In genomic region chr4:122884051-122884450, GRCm38 (mm10) we compare ENCODE assay signal across 9 mouse cellular contexts. TPM values are rescaled to one million over a fixed set of nuclear protein-coding genes. Genes with fewer than 3 reads are reported as not detected.
DNase-seq lines count a peak whose midpoint lies in the region; ATAC-seq and TF ChIP-seq lines count a peak whose summit lies in the region.
"Had no signal": no experiment of that assay in that cellular context is flagged by ENCODE, and none has a peak within 500 bp of the region (broad histone marks: within the 10 kb centered on the region; RNA-seq: fewer than 3 reads in every experiment).

No protein-coding gene starts in this region.

- WGBS in kidney, adult 2 months = 20% methylated on average over 2 of the region's 2 CpGs
- 75% methylated on average over 2 of the region's 2 CpGs for WGBS in hindbrain, embryonic 15.5 days
- WGBS in midbrain, embryonic 14.5 days = 78% methylated on average over 2 of the region's 2 CpGs

- H3K27ac ChIP-seq in kidney, adult 2 months (ENCODE audit: insufficient read depth, low read depth, low read length) = peak overlapping the region; percentile 24; the same call in 1 of the 2 replicates
- peak overlapping the region; percentile 88; the same call in 1 of the 2 replicates for H3K27ac ChIP-seq in brown adipose tissue, adult 24 weeks (replicated peaks; ENCODE audit: low read depth, low read length)
- H3K27ac ChIP-seq in hindbrain, embryonic 15.5 days (replicated peaks) = 0 out of 2 replicates have a peak overlapping the region, but pooled peaks have one; percentile 27
- no peak overlapping the region for H3K27ac ChIP-seq in midbrain, embryonic 14.5 days (replicated peaks; ENCODE audit: low read depth, low read length)

- H3K36me3 ChIP-seq in kidney, adult 2 months (ENCODE audit: control insufficient read depth, insufficient read depth, low read length) = no peaks in the 10 kb centered on the region
- H3K36me3 ChIP-seq in hindbrain, embryonic 15.5 days = no peaks in the 10 kb centered on the region
- no peaks in the 10 kb centered on the region for H3K36me3 ChIP-seq in midbrain, embryonic 14.5 days (ENCODE audit: control insufficient read depth, insufficient read depth, low read length)

- peaks cover 27% of the 10 kb centered on the region for H3K4me1 ChIP-seq in kidney, adult 2 months (ENCODE audit: control insufficient read depth, insufficient read depth, low read length)
- H3K4me1 ChIP-seq in brown adipose tissue, adult 24 weeks (ENCODE audit: control insufficient read depth, insufficient read depth, insufficient read length, low read length) = peaks cover 22% of the 10 kb centered on the region; the same call in 1 of the 2 replicates
- peaks cover 42% of the 10 kb centered on the region for H3K4me1 ChIP-seq in hindbrain, embryonic 15.5 days (replicated peaks)
- H3K4me1 ChIP-seq in midbrain, embryonic 14.5 days (ENCODE audit: control insufficient read depth, insufficient read depth, low read length) = peaks cover 22% of the 10 kb centered on the region

- H3K9me3 ChIP-seq in hindbrain, embryonic 15.5 days = no peaks in the 10 kb centered on the region
- H3K9me3 ChIP-seq in midbrain, embryonic 14.5 days (ENCODE audit: control insufficient read depth, low read length) = no peaks in the 10 kb centered on the region

- no peak for DNase-seq in kidney, adult 2 months
- no peak for DNase-seq in kidney, adult 8-10 months
- DNase-seq in midbrain, embryonic 14.5 days = no peak
- DNase-seq in thymus, postnatal 14 days = no peak
- no peak for DNase-seq in adrenal gland, postnatal 14 days
- DNase-seq in layer of hippocampus, adult 11-12 months (ENCODE audit: low spot score) = no peak

- no peak for ATAC-seq in hindbrain, embryonic 15.5 days (ENCODE audit: low FRiP score, low read depth)
- ATAC-seq in midbrain, embryonic 14.5 days (ENCODE audit: low FRiP score, low TSS enrichment) = no peak
- ATAC-seq: Patski had no signal

- H3K4me2 ChIP-seq in hindbrain, embryonic 15.5 days = peak overlapping the region; percentile 64
- H3K4me2 ChIP-seq in midbrain, embryonic 14.5 days (ENCODE audit: low read length) = peak overlapping the region; percentile 90

- peak overlapping the region; percentile 18; the same call in 1 of the 2 replicates for H3K4me3 ChIP-seq in kidney, adult 2 months (ENCODE audit: insufficient read depth, low read depth, low read length)
- peak overlapping the region; percentile 83 for H3K4me3 ChIP-seq in brown adipose tissue, adult 24 weeks (ENCODE audit: insufficient read depth, low read depth, low read length)
- peak overlapping the region; percentile 79 for H3K4me3 ChIP-seq in hindbrain, embryonic 15.5 days
- no peak overlapping the region for H3K4me3 ChIP-seq in midbrain, embryonic 14.5 days (replicated peaks; ENCODE audit: low read depth, low read length)

- TF ChIP-seq CTCF in kidney, adult 2 months (conservative IDR thresholded peaks at IDR 0.05; ENCODE audit: insufficient read depth, insufficient read length, low read depth, low read length) = no peak

- H3K9ac ChIP-seq in hindbrain, embryonic 15.5 days = 0 out of 2 replicates have a peak overlapping the region, but pooled peaks have one; percentile 22
- H3K9ac ChIP-seq in midbrain, embryonic 14.5 days (replicated peaks; ENCODE audit: low read length) = no peak overlapping the region

- no peak for TF ChIP-seq POLR2A in kidney, adult 2 months (IDR thresholded peaks at IDR 0.05; ENCODE audit: low read depth, low read length)

- H3K27me3 ChIP-seq in kidney, adult 2 months (replicated peaks; ENCODE audit: control insufficient read depth, insufficient read depth, low read length) = no peaks in the 10 kb centered on the region
- no peaks in the 10 kb centered on the region for H3K27me3 ChIP-seq in hindbrain, embryonic 15.5 days
- no peaks in the 10 kb centered on the region for H3K27me3 ChIP-seq in midbrain, embryonic 14.5 days (ENCODE audit: control insufficient read depth, insufficient read depth, low read length)
- H3K27me3 ChIP-seq: Patski had no signal

RNA-seq across cellular contexts. Expression of gene Cap1, which starts 1.8 kb away (rescaled TPM):
- polyA plus RNA-seq in kidney, adult 2 months (2012; rRNA removed) = 89.3 and 101 TPM in 2 replicates
- polyA plus RNA-seq in brown adipose tissue, adult 24 weeks (2012; ENCODE audit: insufficient read depth, insufficient read length, missing spikeins) = 53.9 and 54.1 TPM in 2 replicates
- polyA plus RNA-seq in hindbrain, embryonic 15.5 days (2015; fragmentation: Nextera tagmentation; extraction: Ambion mirVana) = 67.8 and 72.8 TPM in 2 replicates
- 52.2 and 72.8 TPM in 2 replicates for polyA plus RNA-seq in midbrain, embryonic 14.5 days (2014; fragmentation: Nextera tagmentation; extraction: Ambion mirVana)
- 125 and 139 TPM in 2 replicates for total RNA-seq in adrenal gland, postnatal 14 days (2021)

RNA-seq across cellular contexts. Expression of gene Ppt1, which starts 48.0 kb away (rescaled TPM):
- polyA plus RNA-seq in kidney, adult 2 months (2012; rRNA removed) = 61.2 and 67.7 TPM in 2 replicates
- polyA plus RNA-seq in brown adipose tissue, adult 24 weeks (2012; ENCODE audit: insufficient read depth, insufficient read length, missing spikeins) = 35.0 and 37.7 TPM in 2 replicates
- 88.8 and 93.6 TPM in 2 replicates for polyA plus RNA-seq in hindbrain, embryonic 15.5 days (2015; fragmentation: Nextera tagmentation; extraction: Ambion mirVana)
- polyA plus RNA-seq in midbrain, embryonic 14.5 days (2014; fragmentation: Nextera tagmentation; extraction: Ambion mirVana) = 66.1 and 74.7 TPM in 2 replicates
- 48.6 and 55.9 TPM in 2 replicates for total RNA-seq in adrenal gland, postnatal 14 days (2021)
